Mouse (Mus musculus) adrenal gland, postnatal 14 days (tissue): ENCODE measurements around the gene Fam71a. TPM values are rescaled to one million over a fixed set of nuclear protein-coding genes. Genes with fewer than 3 reads are reported as not detected.
A peak's percentile ranks its signal among the peaks of the same experiment; 100 is the strongest.
"Not testable (repeated sequence)": the region's sequence is repeated elsewhere in the genome, so short reads cannot be mapped to it uniquely, and the experiment has no call there.

Experiments used
- DNase-seq: peaks from one replicate; pipeline ENCODE4 v3.0.0; 2021; ENCODE audit warnings: mixed read lengths
- total RNA-seq: library from RNA; stranded (reverse); gene quantifications from 2 replicates; pipeline ENCODE4 v1.2.3, GENCODE M21; 2021

Fam71a gene
- total RNA-seq, 1 experiment from 2014 or later, result not detected

DNA sequence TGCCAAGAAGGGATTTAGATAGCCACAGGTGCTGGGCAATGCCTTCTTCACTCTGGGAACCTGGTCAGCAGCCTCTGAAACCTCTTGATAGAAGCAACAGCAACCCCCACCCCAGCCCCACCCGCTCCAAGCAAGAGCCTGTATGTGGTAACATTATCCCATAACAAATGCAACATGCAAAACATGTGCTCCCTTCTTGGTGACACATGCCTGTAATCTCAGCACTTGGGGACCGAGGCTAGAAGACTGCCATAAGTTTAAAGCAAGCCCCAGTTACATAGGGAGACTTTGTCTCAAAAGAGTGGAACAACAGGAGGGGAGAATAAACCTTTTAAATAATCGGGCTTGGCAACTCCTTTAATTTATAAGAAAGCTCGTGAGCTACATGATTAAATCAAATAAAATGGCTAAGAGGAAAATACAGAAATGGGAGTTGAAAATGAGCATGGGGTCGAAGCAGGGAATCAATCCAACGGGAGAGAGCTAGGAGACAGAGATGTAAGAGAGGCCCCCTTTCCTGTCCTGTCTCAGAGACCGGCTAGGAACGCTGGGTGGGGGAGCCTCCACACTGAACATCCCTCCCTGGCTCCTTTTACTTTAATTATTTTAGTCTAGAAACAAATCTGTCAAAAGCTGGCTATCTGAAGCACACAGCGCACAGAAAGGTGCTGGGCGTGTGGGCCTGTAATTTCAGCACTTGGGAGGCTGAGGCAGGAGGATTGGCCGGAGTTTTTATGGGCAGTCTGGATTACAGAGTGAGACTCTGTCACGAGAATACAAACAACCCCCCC, 17.0 kb upstream of the Fam71a start:
- no peak for DNase-seq

DNA sequence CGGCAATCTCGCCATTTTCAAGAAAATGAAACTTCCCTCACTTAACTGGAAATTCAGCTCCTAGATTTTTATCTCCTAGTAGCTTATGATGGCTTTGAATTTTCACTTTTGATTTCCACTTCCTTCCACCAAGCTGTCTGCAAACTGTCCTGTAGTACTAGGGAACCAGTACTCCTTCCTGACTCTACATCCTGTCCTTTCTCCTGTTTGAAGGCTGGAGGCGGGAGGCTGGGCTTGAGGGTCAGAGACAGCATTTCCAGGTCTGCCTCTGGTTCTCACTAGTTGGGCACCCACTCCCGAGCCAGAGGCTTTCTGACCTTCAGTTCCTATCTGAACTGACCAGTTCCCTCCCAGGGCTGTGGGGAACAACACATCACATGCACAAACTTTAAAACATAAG, 15.8 kb upstream of the Fam71a start:
- DNase-seq, result peak; percentile 34

DNA sequence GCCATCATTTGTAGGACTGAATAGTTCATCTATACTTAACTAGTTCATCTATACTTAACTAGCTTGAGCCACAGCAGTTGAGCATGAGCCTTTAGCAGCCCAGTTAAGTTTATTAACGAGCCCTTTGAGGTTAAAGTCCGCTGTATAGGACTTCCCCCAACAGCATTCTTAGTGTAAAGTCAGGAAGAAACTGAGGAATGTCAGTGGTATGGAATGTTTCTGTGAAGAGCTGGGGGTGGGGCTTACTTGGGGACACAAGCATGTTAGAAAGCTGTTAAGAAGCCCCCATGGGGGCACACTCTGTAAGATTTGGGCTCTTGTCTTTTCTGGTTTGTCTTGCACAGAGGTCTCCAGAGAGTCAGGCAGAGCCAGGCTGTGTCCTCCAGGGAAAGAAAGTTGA, 15.2 kb upstream of the Fam71a start:
- no peak for DNase-seq

DNA sequence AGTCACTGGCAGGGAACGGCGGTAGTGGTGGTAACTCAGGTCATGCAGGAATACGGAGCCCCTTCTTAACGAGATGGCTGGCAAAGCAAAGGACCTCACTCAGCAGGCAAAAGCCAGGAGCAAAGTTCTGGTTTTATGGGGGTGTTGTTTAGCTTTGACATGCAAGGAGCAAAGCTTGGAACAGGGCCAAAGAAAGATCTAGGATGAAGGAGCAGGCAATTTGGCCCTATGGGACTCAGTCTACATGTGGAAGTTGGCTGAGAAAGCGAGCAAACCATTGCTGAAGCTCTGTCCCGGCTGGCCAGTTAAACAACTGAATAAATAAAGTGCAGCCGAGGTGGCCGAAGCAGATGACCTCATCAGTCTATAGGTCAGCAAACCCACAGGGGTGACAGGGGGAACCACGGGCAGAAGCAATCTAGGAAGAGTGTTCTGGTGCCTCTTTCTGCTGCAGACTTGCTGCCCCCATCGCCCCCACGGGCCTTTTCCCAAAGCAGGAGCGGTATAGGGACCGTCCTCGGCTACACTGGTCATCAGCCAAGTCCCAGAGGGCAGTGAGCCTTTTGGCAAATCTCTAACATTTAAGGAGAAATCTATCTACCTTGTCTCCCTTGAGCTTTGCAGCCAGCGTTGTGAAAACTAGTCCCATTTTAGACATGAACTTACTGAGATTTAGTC, 14.0 kb upstream of the Fam71a start:
- no peak for DNase-seq

GRCm38 (mm10) chr1:191176887-191177286, 12.3 kb upstream of the Fam71a start:
- DNase-seq, result no peak

GRCm38 (mm10) chr1:191172487-191172886, 7.9 kb upstream of the Fam71a start:
- peak; percentile 46 for DNase-seq

GRCm38 (mm10) chr1:191170444-191170843, 5.8 kb upstream of the Fam71a start:
- no peak for DNase-seq

DNA sequence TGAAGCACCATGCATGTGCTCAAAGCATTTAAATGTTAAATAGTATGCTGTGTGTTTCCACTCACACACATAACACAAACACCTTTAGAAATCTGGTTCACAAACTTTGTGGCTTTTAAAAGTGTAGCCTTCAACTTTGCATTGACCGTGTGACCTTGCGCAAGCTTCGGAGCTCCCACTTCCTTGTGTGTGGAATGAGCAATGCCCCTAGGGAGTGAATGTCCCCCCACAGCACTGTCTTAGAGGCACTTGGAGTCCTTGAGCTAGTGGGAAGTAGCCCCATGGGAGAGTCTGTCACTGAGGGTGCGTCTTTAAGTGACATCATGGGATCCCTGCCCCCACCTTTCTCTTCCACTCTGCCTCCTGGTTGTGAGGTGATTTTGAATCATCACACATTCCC, 1.6 kb upstream of the Fam71a start:
- DNase-seq, result peak; percentile 52

- DNase-seq, result no peak
Measured at GRCm38 (mm10) chr1:191154314-191154713, 10.3 kb downstream of the Fam71a start.

GRCm38 (mm10) chr1:191153052-191153451, 11.6 kb downstream of the Fam71a start:
- DNase-seq, result peak; percentile 62

DNA sequence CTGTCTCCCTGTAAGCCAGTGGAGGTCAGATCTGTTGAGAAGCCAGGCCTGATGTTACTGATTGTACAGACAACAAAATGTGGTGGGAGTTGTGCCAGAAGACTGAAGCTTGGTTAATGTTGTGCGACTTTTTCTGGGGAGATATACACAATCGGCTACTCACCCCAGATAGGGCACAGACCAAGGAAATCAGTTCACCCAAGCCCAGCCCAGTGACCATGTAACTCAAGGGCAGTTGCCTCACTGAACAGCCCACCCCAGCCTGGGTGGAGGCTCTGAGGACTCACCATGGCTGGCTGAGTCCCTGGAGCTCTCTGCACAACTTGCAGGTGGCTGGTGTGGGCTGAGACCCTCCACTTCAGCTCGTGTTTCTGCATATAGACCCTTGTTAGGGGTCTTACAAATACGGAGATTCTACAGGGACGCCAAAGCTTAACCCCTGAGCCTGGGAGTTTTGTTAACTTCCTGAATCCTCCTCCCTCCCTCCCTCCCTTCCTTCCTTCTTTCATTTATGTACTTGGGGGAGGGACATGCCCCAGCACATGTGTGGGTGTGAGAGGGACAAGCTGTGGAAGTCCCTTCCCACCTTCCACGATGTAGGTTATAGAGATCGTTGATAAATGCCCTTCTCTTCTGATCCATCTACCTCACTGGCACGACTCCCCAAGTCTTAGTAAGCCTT, 13.6 kb downstream of the Fam71a start:
- no peak for DNase-seq

DNA sequence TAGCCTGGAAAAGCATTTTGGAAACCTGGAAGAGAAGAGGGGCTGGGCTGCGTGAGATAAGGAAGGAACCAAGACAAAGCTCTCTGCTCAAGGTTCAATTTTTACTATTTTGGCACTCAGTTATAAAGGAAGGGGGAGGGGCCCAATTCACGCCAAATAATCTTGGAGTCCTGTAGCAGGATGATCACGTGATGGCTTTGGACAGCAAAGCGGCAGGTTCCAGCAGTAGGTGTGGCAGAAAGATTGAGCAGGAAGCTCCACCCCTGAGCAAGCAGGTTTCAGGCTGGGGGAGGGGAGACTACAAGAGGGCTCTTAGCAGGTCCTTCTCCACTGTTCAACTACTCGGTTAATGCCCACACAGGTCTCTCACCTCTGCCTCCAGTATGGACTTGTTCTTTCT, 15.1 kb downstream of the Fam71a start:
- DNase-seq, result not testable (repeated sequence)

- no peak for DNase-seq
Measured at GRCm38 (mm10) chr1:191140983-191141382, 23.6 kb downstream of the Fam71a start.

DNA sequence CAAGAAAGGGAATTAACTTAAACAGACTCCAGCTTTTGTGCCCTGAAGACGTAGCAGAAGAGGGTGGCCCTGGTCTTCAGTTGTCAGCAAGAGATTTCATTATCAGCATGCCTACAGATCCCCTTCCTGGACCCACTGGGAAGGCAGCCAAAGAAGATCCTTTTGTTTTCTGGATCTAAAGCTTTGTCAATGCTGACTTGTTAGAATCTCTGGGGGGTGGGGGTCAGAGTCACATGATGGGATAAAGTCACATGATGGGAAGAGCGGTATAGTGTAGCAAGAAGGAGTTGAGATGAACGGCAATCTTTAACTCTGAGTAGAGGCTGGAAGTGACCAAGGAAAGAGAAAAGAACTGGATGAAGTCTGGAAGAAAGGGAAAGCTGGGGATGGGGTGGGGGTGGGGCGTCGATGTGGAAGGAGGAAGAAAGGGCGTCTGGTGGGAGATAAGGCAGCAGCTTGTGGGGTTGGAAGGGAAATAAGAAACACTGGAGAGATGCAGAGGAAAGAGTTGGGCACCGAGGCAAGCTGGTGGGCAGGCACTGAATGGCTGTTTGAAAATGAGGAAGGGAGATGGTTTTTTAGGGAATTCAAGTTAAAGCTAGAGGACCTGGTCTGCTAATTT, 25.6 kb downstream of the Fam71a start:
- DNase-seq, result no peak

DNA sequence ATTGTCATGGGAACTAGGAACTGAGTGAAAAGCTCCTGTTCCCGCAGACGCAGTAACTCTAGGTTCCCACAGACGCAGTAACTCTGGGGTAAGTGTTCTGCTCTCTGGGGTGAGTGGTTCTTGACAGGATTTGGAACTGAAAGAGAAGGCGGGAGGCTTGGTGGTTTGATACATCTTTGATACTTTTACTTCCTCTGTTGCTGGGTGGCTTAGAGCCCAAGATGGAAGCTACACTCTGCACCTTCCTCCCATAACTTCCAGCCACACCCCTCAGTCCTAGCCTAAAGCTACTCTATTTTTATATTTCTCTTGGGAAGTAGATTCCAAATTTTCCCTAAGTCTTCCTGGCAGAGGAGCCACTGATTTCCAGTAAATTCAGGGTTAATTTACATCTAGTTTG, 26.2 kb downstream of the Fam71a start:
- no peak for DNase-seq

DNA sequence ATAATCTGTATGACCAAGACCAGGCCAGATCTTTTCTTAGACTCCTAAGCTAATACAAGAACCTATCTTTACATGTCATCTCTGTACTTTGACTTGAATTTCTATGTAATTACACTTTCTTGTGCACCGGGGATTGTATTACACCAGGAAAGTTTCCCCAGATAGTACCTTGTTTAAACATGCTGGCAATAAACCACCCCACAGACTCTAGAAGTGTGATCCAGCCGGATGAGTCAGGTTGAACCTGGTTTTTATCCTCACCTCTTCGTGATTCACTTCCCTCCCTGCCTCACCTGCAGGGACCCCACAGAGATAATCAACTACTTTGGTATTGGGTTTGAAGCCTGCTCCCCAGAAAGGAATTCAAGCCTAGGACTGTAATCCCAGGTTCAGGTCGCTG, 29.2 kb downstream of the Fam71a start:
- DNase-seq, result no peak

DNA sequence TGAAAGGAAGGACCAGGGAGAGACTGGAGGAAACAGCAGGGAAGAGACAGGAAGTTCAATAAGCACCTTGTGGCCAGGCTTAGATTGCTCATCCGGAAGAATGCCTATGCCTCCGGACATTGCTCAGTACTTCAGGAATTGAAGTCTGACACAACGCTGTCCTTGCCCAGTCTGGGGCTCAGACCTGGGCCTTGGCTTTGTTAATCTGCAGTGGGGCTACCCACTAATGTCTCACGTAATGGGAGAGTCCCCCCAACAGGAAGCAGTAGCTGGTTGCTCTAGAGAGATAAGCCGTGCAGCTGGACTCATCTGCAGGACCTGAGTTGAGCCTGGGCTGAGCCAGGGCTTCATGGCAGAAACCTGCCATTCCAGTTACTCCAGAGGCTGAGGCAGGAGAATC, 31.7 kb downstream of the Fam71a start:
- no peak for DNase-seq

- DNase-seq, result no peak
Measured at GRCm38 (mm10) chr1:191132240-191132639, 32.4 kb downstream of the Fam71a start.

DNA sequence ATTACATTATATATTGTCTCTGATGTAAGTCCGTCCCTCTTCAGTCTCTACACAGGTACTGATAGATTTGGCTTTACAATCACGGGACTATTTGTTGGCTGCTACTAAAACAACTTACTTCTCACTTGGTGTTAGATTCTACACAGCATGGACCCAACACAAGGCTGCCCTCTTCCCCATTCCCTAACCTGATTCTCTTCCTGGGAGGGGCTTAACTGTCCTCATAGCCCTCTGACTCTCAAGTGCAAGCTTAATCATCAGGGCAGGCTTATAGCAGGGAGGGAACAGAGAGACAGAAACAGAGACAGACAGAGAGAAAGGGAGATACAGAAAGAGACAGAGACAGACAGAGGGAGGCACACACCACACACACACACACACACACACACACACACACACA, 32.9 kb downstream of the Fam71a start:
- DNase-seq, result no peak

DNA sequence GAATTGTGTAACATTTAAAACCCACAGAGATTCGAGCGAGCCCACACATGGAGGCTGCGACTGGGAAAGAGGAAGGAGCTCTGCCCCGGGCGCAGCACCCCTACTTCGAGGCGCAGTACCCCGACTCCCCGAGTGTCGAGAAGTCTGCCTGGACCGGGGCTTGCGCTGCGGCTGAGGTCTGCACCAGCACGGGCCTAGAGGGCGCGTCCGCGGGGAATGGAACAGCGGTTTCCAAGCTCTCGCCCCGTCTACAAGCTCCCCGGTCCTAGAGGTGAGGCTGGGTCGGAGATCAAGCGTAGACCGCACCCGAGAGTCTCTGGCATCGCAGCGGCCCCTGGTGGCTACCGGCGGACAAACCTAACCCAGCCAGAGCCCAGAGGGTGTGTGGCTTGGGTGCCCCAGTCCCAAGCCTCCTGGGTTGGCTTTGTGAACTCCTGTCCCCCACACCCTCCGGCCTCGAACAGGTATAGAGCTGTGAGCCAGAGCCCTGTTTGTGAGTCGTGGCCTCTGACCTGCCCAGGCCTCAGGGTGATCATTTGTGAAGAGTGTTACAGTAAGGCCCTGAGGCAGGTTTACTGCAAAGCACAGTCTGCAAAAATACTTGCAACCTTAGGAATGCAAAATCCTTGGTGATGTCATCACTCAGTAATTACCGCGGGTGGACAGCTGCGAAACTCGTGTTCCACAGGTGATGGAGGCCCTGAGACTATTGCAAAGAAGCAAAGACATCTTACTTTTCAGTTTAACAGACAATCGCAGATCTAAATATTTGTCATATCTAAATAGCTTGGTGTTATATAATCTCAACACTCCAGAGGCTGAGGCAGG, 38.6 kb downstream of the Fam71a start:
- peak; percentile 80 for DNase-seq

DNA sequence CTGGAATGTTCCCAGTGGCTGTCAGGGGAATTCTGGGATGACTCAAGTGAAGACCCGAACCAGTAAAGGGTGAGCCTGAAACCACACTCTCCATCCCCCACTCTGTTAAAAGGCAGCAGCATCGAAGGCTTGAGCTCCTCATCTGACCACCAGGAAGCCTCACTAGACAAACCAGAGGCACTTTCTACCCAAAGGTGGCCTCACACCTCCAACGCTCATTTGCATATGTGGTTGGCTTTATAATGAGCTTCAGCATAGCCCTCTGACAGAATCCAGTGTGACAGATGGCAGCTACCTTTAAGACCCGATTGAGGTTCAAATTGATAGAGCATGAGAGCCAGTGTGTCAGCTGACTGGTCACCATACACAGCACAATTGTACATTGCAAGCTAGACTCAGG, 40.3 kb downstream of the Fam71a start:
- no peak for DNase-seq

DNA sequence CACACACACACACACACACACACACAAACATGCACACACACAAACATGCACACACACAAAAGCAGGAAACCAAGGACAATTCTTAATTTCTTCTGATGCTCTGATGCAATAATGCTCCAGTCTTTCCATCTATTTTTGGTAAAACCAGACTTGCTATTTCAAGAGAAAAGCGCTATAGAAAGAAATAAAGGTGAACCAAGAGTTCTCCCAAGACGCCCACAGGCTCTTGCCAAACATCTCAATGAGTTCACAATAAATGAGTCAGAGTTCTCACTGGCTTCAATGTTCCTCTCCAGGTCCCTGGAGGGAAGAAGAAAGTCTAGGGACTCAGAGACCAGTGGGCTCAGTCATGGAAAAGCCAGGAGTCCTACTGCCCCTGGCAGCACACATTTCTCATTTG, 40.9 kb downstream of the Fam71a start:
- no peak for DNase-seq
